Mouse (Mus musculus) T-cell, adult 66 days (primary cell): ENCODE results near the gene Mkrn2os. TPM values are rescaled to one million over a fixed set of nuclear protein-coding genes. Genes with fewer than 3 reads are reported as not detected.

ENCODE experiments used
- total RNA-seq, 2 experiments: library from RNA; stranded (reverse); gene quantifications; 3 replicates in 1 of 2; 4 replicates in 1 of 2; pipeline ENCODE4 v1.2.4; 2023

Gene Mkrn2os
- total RNA-seq = not detected

DNA sequence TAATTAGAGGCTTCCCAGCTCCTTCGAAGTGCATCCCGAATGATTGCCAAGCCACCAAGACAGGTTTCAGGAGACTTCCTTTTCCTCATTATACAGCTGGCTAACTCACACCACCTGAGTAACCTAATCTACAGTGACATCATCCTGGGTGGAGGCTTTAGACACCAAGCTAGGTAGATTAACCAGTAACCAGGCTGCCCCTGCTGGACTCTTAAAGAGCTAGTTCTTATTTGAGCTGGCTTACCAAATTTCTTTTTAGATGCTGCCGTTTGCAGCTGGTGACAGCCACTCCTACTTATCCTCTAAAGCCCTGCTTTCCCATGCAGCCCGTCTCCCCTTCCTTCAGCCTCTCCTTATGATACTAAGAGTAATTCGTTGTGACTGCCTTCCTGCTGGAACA lies at the start of gene Mkrn2os:
TSS of gene Mkrn2os (minus strand) at position 119 of the 400 bp plus-strand sequence.

GRCm38 (mm10) chr6:115601715-115602523 lies 9.5 kb upstream of the Mkrn2os start, which contains the start of gene Mkrn2:
Gene Mkrn2 (plus strand): TSS chr6:115601902.

GRCm38 (mm10) chr6:115544442-115544970 lies 47.9 kb downstream of the Mkrn2os start, which contains the start of gene Tsen2:
Gene Tsen2 (plus strand): TSS chr6:115544664.

Other genes starting within 250 kb of the Mkrn2os start
- gene Pparg, start 231.6 kb downstream of the Mkrn2os start, total RNA-seq = under 1 TPM in 1 of 2 experiments, not detected in 1; 0.65 TPM
- gene Tsen2, start 47.9 kb downstream of the Mkrn2os start, total RNA-seq = 10 to 100 TPM; 10.2 to 12.5 TPM
- gene Mkrn2, start 9.3 kb upstream of the Mkrn2os start, total RNA-seq = 10 to 100 TPM; 38.1 to 45.5 TPM
- 100 to 1,000 TPM; 155 to 158 TPM for gene Raf1, start 84.1 kb upstream of the Mkrn2os start, total RNA-seq
- gene Tmem40, start 169.8 kb upstream of the Mkrn2os start, total RNA-seq = under 1 TPM in 1 of 2 experiments, not detected in 1; 0.44 TPM
- 1 to 10 TPM; 6.5 to 8.5 TPM for gene Cand2, start 182.0 kb upstream of the Mkrn2os start, total RNA-seq
- gene Rpl32, start 216.2 kb upstream of the Mkrn2os start, total RNA-seq = 1,000 to 10,000 TPM; 3,185 to 3,320 TPM
- gene Efcab12, start 245.8 kb upstream of the Mkrn2os start, total RNA-seq = 1 to 10 TPM in 1 of 2 experiments, under 1 TPM in 1; 0.99 to 1.2 TPM